Mouse (Mus musculus): ENCODE measurements around the gene Mmd2. TPM values are rescaled to one million over a fixed set of nuclear protein-coding genes. Genes with fewer than 3 reads are reported as not detected.

Mmd2 gene
- 108 and 118 TPM in 2 replicates for polyA plus RNA-seq (2012; rRNA removed)

GRCm38 (mm10) chr5:142608259-142608988 is at the start of gene Mmd2:
Gene Mmd2 (minus strand): TSS chr5:142608800.
- peak in 1 of 2 experiments; percentile 65 for DNase-seq (ENCODE audit: extremely low spot score in 1 of 2, low spot score in 1 of 2)

GRCm38 (mm10) chr5:142652266-142652665 is 43.7 kb upstream of the Mmd2 start:
- no peak for DNase-seq (ENCODE audit: extremely low spot score in 1 of 2, low spot score in 1 of 2)

GRCm38 (mm10) chr5:142650794-142651497 is 42.3 kb upstream of the Mmd2 start:
- DNase-seq (ENCODE audit: extremely low spot score in 1 of 2, low spot score in 1 of 2): no peak

GRCm38 (mm10) chr5:142650390-142650789 is 41.8 kb upstream of the Mmd2 start:
- DNase-seq (ENCODE audit: extremely low spot score in 1 of 2, low spot score in 1 of 2): no peak

GRCm38 (mm10) chr5:142649460-142650050 is 41.0 kb upstream of the Mmd2 start:
- DNase-seq (ENCODE audit: extremely low spot score in 1 of 2, low spot score in 1 of 2): no peak

- DNase-seq (ENCODE audit: extremely low spot score in 1 of 2, low spot score in 1 of 2): no peak
These were observed 39.6 kb upstream of the Mmd2 start for GRCm38 (mm10) chr5:142648162-142648561.

GRCm38 (mm10) chr5:142641331-142642051 is 32.9 kb upstream of the Mmd2 start:
- no peak for DNase-seq (ENCODE audit: extremely low spot score in 1 of 2, low spot score in 1 of 2)

- DNase-seq (ENCODE audit: extremely low spot score in 1 of 2, low spot score in 1 of 2): no peak
These were observed 31.5 kb upstream of the Mmd2 start for GRCm38 (mm10) chr5:142640088-142640487.

- DNase-seq (ENCODE audit: extremely low spot score in 1 of 2, low spot score in 1 of 2): no peak
These were observed 29.2 kb upstream of the Mmd2 start for GRCm38 (mm10) chr5:142637823-142638222.

GRCm38 (mm10) chr5:142630224-142630623 is 21.6 kb upstream of the Mmd2 start:
- DNase-seq (ENCODE audit: extremely low spot score in 1 of 2, low spot score in 1 of 2): peak in 1 of 2 experiments; percentile 32

GRCm38 (mm10) chr5:142629663-142630025 is 21.0 kb upstream of the Mmd2 start:
- DNase-seq (ENCODE audit: extremely low spot score in 1 of 2, low spot score in 1 of 2): no peak

- DNase-seq (ENCODE audit: extremely low spot score in 1 of 2, low spot score in 1 of 2): peak; percentile 90 to 98
These were observed 20.4 kb upstream of the Mmd2 start for GRCm38 (mm10) chr5:142628726-142629662.

- DNase-seq (ENCODE audit: extremely low spot score in 1 of 2, low spot score in 1 of 2): no peak
These were observed 18.8 kb upstream of the Mmd2 start, which contains the start of gene Wipi2 for GRCm38 (mm10) chr5:142627398-142627797. Gene Wipi2 (plus strand): TSS chr5:142627698.

- no peak for DNase-seq (ENCODE audit: extremely low spot score in 1 of 2, low spot score in 1 of 2)
These were observed 14.5 kb upstream of the Mmd2 start for GRCm38 (mm10) chr5:142623080-142623479.

- no peak for DNase-seq (ENCODE audit: extremely low spot score in 1 of 2, low spot score in 1 of 2)
These were observed 13.5 kb upstream of the Mmd2 start for GRCm38 (mm10) chr5:142622134-142622533.

- DNase-seq (ENCODE audit: extremely low spot score in 1 of 2, low spot score in 1 of 2): no peak
These were observed 12.8 kb upstream of the Mmd2 start for GRCm38 (mm10) chr5:142621421-142621820.

- peak in 1 of 2 experiments; percentile 75 for DNase-seq (ENCODE audit: extremely low spot score in 1 of 2, low spot score in 1 of 2)
These were observed 11.3 kb upstream of the Mmd2 start for GRCm38 (mm10) chr5:142619866-142620265.

- DNase-seq (ENCODE audit: extremely low spot score in 1 of 2, low spot score in 1 of 2): no peak
These were observed 7.7 kb upstream of the Mmd2 start for GRCm38 (mm10) chr5:142616326-142616725.

GRCm38 (mm10) chr5:142615638-142616037 is 7.0 kb upstream of the Mmd2 start:
- DNase-seq (ENCODE audit: extremely low spot score in 1 of 2, low spot score in 1 of 2): no peak

GRCm38 (mm10) chr5:142614513-142614912 is 5.9 kb upstream of the Mmd2 start:
- DNase-seq (ENCODE audit: extremely low spot score in 1 of 2, low spot score in 1 of 2): no peak
